Mouse (Mus musculus) kidney, adult 2 months (tissue): ENCODE results near the gene Art3. TPM values are rescaled to one million over a fixed set of nuclear protein-coding genes. Genes with fewer than 3 reads are reported as not detected.
A peak's percentile ranks its signal among the peaks of the same experiment; 100 is the strongest.

Experiments used
- DNase-seq: peaks from one replicate; pipeline ENCODE4 v3.0.0; 2021
- H3K27ac ChIP-seq: fragments of 200-500 bp; 2 replicates; pipeline ENCODE4 v1.5.1; 2012; ENCODE audit warnings: low read depth, low read length, control low read depth, inconsistent platforms; ENCODE audit not compliant: insufficient read depth
- H3K27me3 ChIP-seq: fragments of 200-500 bp; replicated peaks from 2 replicates; pipeline ENCODE4 v1.6.1; 2012; ENCODE audit warnings: mild to moderate bottlenecking, moderate library complexity, low read length, inconsistent platforms; ENCODE audit not compliant: control insufficient read depth, insufficient read depth
- H3K36me3 ChIP-seq: fragments of 200-500 bp; 2 replicates; pipeline ENCODE4 v1.6.1; 2012; ENCODE audit warnings: mild to moderate bottlenecking, moderate library complexity, low read length, inconsistent platforms; ENCODE audit not compliant: control insufficient read depth, insufficient read depth
- H3K4me1 ChIP-seq: fragments of 200-500 bp; 2 replicates; pipeline ENCODE4 v1.6.1; 2011; ENCODE audit warnings: low read length; ENCODE audit not compliant: control insufficient read depth, insufficient read depth
- H3K4me3 ChIP-seq: fragments of 200-500 bp; 2 replicates; pipeline ENCODE4 v1.5.1; 2011; ENCODE audit warnings: mild to moderate bottlenecking, low read depth, low read length, control low read depth; ENCODE audit not compliant: insufficient read depth
- CTCF ChIP-seq: fragments of 200-500 bp; conservative IDR thresholded peaks from 2 replicates; pipeline ENCODE4 v1.5.1; 2011; ENCODE audit warnings: low read depth, mild to moderate bottlenecking, control low read depth, low read length, moderate library complexity, mixed read lengths; ENCODE audit not compliant: insufficient read depth, insufficient read length
- POLR2A ChIP-seq: fragments of 200-500 bp; IDR thresholded peaks from one replicate; pipeline ENCODE4 v1.6.1; 2011; ENCODE audit warnings: low read depth, low read length, control low read depth
- WGBS: fragments of 180-500 bp; shearing (Covaris S2); methylation state at CpG from one replicate; pipeline ENCODE4 v1.1.7; 2018; 5-methylcytosine and 5-hydroxymethylcytosine counted together
- polyA plus RNA-seq: library from polyadenylated mRNA; depleted of rRNA; stranded (reverse); fragments of >200 nt; gene quantifications from 2 replicates; pipeline ENCODE4 v1.2.3, GENCODE M21; 2012

Gene Art3
- polyA plus RNA-seq, 1 experiment, result 8.8 TPM

DNA sequence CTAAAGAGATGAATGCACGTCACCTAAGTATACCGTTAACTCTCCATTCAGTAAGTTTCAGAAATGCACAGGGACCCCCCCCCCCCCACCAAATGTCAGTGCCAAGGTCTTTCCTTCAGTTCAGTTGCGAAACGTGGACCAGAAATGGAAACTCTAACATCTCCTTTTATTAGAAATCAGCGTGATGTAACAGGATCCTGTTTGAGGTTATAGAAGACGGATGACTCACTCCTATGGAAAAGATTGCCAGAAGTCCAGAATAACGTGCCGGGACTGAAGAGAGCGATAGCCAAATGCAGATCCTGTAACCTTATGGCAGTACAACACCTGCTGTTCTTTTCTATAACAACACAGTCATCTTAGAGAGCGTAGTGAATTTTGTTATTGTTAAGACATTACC lies 36.8 kb downstream of the Art3 start:
- DNase-seq, result no peak
- Histone ChIP-seq H3K27me3 (no peaks in the 10 kb centered on the region), H3K36me3 (no peaks in the 10 kb centered on the region), H3K4me3 (no peak overlapping the region), H3K4me1 (peaks cover 9% of the 10 kb centered on the region; the same call in 1 of the 2 replicates), H3K27ac (no peak overlapping the region; the same call in 1 of the 2 replicates)
- WGBS, result 65% methylated on average over 10 of the region's 10 CpGs
- TF ChIP-seq POLR2A, result no peak
- TF ChIP-seq CTCF, result no peak

DNA sequence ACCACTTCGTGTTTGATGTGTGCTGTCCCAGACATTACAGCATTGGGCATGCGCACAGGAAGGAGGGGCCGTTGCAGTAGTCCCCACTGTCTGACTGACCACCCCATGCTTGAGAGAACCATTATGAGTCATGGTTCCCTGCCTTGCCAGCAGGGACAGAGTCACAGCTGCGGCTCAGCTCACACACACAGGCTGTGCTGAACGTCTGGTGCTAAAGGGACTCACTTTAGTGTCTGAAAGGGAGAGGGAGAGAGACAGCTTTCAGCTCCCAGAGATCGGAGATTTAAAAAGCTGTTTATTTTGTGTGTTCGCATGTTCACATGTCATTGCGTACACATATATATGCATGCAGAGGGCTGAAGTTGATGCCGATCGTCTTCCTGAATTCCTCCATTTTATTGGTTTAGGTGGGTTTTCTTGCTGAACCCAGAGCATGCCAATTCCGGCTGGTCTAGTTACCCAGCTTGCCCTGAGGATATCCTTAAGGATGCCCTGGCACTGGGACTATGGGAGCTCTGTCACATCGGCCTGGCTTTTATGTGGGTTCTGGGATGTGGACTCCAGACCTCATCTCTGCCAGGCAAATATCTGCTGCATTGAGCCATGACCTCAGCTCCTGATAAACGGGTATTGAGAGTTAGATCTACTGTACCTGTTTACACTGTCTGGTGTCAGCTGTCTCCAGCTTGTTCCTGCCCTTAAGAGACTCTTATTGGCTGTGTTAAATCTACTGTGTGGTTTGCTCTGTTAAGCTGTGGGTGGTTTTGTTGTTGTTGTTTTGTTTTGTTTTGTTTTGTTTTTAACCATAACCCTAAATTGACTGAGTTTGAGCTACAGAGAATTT lies 37.7 kb downstream of the Art3 start:
- no peak for DNase-seq
- TF ChIP-seq POLR2A (no peak), CTCF (no peak)
- Histone ChIP-seq H3K27ac (no peak overlapping the region), H3K4me1 (peaks cover 9% of the 10 kb centered on the region; the same call in 1 of the 2 replicates), H3K27me3 (no peaks in the 10 kb centered on the region), H3K36me3 (no peaks in the 10 kb centered on the region), H3K4me3 (no peak overlapping the region)
- WGBS, result 60% methylated on average over 13 of the region's 13 CpGs

DNA sequence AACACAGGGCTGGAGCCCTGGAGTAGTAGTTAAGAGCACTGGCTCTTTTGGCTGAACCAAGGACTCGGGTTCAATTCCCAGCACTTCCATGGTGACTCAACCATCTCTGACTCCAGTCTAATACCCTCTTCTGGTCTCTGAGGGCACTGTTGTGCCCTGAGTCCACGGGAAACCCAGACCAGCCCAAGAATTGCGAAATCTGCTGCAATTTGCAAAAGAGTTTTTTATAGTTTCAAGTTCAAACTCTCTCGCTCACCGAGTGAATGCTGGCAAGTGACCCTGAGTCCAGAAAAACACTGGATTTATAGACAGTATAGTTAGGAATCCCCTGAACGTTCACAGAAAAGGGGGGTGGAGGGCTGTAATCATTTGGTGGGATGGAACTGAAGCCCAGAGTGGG lies 38.8 kb downstream of the Art3 start:
- Histone ChIP-seq H3K27me3 (no peaks in the 10 kb centered on the region), H3K27ac (no peak overlapping the region), H3K4me1 (peaks cover 9% of the 10 kb centered on the region; the same call in 1 of the 2 replicates), H3K4me3 (no peak overlapping the region), H3K36me3 (no peaks in the 10 kb centered on the region)
- TF ChIP-seq CTCF (no peak), POLR2A (no peak)
- no peak for DNase-seq
- 66% methylated on average over 6 of the region's 6 CpGs for WGBS

DNA sequence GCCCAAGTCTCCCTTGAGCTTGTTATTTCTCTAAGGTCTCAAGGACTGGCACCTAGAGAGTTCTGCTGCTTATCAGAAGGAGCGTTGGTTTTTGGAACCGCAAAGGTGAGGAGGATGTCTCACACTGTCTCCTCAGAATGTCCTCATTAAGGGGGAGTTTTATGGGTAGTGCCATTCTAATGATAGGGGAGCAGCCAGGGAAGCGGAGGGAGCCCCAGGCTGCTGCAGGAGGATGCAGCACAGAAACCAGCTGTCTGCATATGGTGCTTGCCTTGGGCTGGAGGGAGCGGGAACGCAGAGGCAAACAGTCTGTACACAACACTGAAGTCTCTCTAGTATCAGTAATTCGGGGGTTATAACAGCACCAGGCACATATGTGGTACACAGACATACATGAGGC lies 39.3 kb downstream of the Art3 start:
- no peak for TF ChIP-seq POLR2A
- Histone ChIP-seq H3K4me3 (no peak overlapping the region), H3K27me3 (no peaks in the 10 kb centered on the region), H3K4me1 (peaks cover 9% of the 10 kb centered on the region; the same call in 1 of the 2 replicates), H3K36me3 (no peaks in the 10 kb centered on the region), H3K27ac (no peak overlapping the region)
- DNase-seq, result no peak
- 85% methylated on average over 6 of the region's 6 CpGs for WGBS

DNA sequence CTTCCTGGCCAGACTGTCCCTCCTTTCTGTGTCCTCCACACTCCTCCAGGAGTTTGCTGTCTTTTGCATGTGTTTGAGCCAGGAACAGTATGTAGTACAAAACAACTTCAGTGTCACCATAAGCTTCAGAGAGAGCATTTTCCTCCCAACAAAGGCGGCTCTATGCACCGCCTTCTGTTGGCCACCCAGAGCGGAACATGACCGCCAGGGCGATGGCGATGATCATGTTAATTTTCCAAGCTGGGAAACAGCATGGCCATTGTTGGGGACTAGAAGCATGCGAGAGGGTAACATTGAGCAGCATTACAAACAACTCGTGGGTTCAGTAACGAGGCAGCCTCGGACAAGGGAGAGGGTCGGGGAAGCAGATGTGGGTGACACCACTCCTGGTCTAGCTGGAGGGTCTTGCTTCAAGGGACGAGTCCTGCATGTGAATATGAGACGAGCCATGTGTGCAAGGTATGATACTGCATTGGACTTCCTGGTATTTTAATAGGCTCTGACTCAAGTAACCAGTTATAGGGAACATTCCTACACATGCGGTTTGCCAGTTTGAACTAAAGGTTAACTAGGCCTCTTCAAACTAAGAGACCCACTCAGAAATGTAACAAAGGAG lies 39.8 kb downstream of the Art3 start:
- WGBS, result 75% methylated on average over 14 of the region's 14 CpGs
- H3K27ac ChIP-seq, result no peak overlapping the region
- H3K36me3 ChIP-seq, result no peaks in the 10 kb centered on the region
- H3K4me1 ChIP-seq, result peaks cover 9% of the 10 kb centered on the region; the same call in 1 of the 2 replicates
- no peak for DNase-seq
- no peak for TF ChIP-seq POLR2A
- no peak for TF ChIP-seq CTCF
- no peaks in the 10 kb centered on the region for H3K27me3 ChIP-seq
- no peak overlapping the region for H3K4me3 ChIP-seq

DNA sequence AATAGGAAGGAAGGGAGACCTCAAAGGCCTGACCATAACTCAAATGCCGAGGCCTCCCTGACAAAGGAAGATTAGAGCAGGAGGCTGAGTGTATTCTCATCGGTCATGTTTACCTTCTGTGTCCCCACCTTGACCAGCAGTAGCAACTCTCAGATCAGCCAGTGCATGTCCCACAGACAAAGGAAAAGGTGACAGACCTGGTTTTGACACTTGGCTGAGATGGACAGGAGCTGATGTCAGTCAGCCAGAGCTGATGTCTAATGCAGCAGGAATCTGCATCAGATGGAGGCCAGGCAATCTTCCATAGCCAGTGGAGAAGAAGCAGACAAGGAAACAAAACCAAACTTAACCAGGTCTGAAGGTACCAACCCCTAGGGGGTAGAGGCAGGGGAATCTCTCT lies 41.0 kb downstream of the Art3 start:
- Histone ChIP-seq H3K27ac (no peak overlapping the region), H3K27me3 (no peaks in the 10 kb centered on the region), H3K4me1 (peaks cover 9% of the 10 kb centered on the region; the same call in 1 of the 2 replicates), H3K36me3 (no peaks in the 10 kb centered on the region), H3K4me3 (no peak overlapping the region)
- WGBS, result 48% methylated on average over 2 of the region's 2 CpGs
- no peak for DNase-seq
- TF ChIP-seq POLR2A, result no peak
- no peak for TF ChIP-seq CTCF

DNA sequence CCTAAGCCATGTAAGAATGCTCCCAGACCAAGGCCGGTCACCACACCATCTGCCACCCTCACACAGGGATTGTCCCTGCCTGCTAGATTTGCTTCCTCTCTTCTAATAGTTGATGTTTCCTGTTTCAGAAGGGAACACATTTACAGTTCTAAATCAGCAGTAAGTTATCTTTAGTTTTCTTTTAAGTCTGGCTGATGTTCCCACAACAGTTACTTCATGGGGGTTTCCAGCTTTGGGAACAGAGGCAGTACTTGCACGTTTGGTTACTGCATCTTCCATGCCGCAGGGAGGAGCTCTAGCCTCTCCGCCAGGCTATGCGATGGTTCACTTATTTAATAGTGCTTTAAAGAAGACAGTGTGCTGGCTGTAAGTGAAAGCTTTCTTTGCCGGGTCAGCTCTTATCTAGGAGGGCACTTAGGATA lies 43.1 kb downstream of the Art3 start:
- H3K4me1 ChIP-seq, result peaks cover 6% of the 10 kb centered on the region; the same call in 1 of the 2 replicates
- peak overlapping the region; percentile 81 for H3K27ac ChIP-seq
- no peaks in the 10 kb centered on the region for H3K36me3 ChIP-seq
- 20% methylated on average over 6 of the region's 6 CpGs for WGBS
- TF ChIP-seq CTCF, result peak; percentile 32
- no peak for TF ChIP-seq POLR2A
- peak; percentile 83 for DNase-seq
- H3K4me3 ChIP-seq, result no peak overlapping the region
- H3K27me3 ChIP-seq, result no peaks in the 10 kb centered on the region
